Mouse (Mus musculus): Measurements from ENCODE around the gene Lsm6.

DNA sequence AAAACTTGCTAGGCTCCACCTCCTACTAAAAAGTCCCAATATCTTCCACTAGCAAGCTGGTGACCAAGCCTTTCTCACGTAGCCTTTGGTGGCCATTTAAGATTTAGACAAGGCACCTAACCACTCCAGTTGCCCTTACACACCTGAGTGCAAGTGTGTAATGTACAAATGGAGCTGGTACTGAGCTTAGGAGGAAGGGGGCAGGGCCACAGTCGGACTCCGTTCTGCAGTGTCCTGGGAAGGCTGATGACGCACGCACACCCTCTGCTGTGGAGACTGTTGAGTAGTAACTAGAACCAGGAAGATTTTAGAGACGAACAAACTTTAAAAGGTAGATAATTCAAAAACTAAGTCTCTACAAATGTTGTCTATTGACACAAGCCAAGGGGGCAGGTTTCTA is 19.7 kb downstream of the Lsm6 start:
- TF ChIP-seq CTCF (IDR thresholded peaks at IDR 0.05; ENCODE audit: extremely low read depth, insufficient read length, insufficient replicate concordance, low read depth, low read length) (no peak), POLR2A (IDR thresholded peaks at IDR 0.05; ENCODE audit: low read depth, low read length) (no peak)
